Mouse (Mus musculus) spleen, adult 2 months (tissue): ENCODE data around the gene Tmem95.
"Not testable (repeated sequence)": the region's sequence is repeated elsewhere in the genome, so short reads cannot be mapped to it uniquely, and the experiment has no call there.

Source experiments
- CTCF ChIP-seq: fragments of 200-500 bp; IDR thresholded peaks from 2 replicates; pipeline ENCODE4 v1.5.1; 2011; ENCODE audit warnings: mild to moderate bottlenecking, inconsistent platforms; ENCODE audit not compliant: insufficient read depth, insufficient read length, insufficient replicate concordance; ENCODE audit errors: extremely low read depth
- POLR2A ChIP-seq: fragments of 200-500 bp; IDR thresholded peaks from 2 replicates; pipeline ENCODE4 v1.6.1; 2011; ENCODE audit warnings: low read depth, low read length, inconsistent platforms

- not testable (repeated sequence) for TF ChIP-seq CTCF, POLR2A
Observed at GRCm38 (mm10) chr11:69916652-69917378, 39.0 kb upstream of the Tmem95 start.
